8 mouse cellular contexts compared by ENCODE assay signal in genomic region chr10:76732881-76733676, GRCm38 (mm10). TPM values are rescaled to one million over a fixed set of nuclear protein-coding genes. Genes with fewer than 3 reads are reported as not detected.
DNase-seq lines count a peak whose midpoint lies in the region; ATAC-seq lines count a peak whose summit lies in the region.

No protein-coding gene starts in this region.

- H3K27ac ChIP-seq in intestine, embryonic 14.5 days (ENCODE audit: low read depth): peak overlapping the region; percentile 90
- no peak overlapping the region for H3K27ac ChIP-seq in midbrain, embryonic 12.5 days (replicated peaks)
- peak overlapping the region; percentile 91 for H3K27ac ChIP-seq in stomach, embryonic 16.5 days (ENCODE audit: low read length)

- DNase-seq in adrenal gland, adult (ENCODE audit: inconsistent age in 2 of 2, low spot score in 1 of 2): peak; percentile 71 to 81
- DNase-seq in adrenal gland, adult 8-10 months: no peak
- DNase-seq in embryo, embryonic 10.5 days (ENCODE audit: low spot score): peak; percentile 81
- peak; percentile 81 to 83 for DNase-seq in gastrocnemius, postnatal 36 days
- DNase-seq in intestine, embryonic 14.5 days (ENCODE audit: low spot score): peak; percentile 91
- DNase-seq in left cerebral cortex, postnatal 36 days (ENCODE audit: low spot score in 2 of 2): peak; percentile 70 to 71

- intact Hi-C loops in gastrocnemius, postnatal 36 days (cut with DNase I): no loop called here
- intact Hi-C loops in left cerebral cortex, postnatal 36 days (cut with DNase I): loop anchor here (5.0 kb wide), 2 partner anchors 181 to 201 kb away; partner anchors contain the start of gene Lss

- H3K4me2 ChIP-seq in intestine, embryonic 14.5 days (ENCODE audit: low read length): peak overlapping the region; percentile 30
- peak overlapping the region; percentile 23 for H3K4me2 ChIP-seq in midbrain, embryonic 12.5 days (replicated peaks)
- H3K4me2 ChIP-seq in stomach, embryonic 16.5 days (ENCODE audit: low read depth, low read length): peak overlapping the region; percentile 39

- H3K36me3 ChIP-seq in intestine, embryonic 14.5 days (ENCODE audit: control insufficient read depth, insufficient read depth, low read length): no peaks in the 10 kb centered on the region
- no peaks in the 10 kb centered on the region for H3K36me3 ChIP-seq in midbrain, embryonic 12.5 days
- H3K36me3 ChIP-seq in stomach, embryonic 16.5 days (ENCODE audit: control insufficient read depth, insufficient read depth, low read length): no peaks in the 10 kb centered on the region

- peaks cover 44% of the 10 kb centered on the region for H3K4me1 ChIP-seq in intestine, embryonic 14.5 days (replicated peaks; ENCODE audit: control insufficient read depth, insufficient read depth, low read length)
- peaks cover 11% of the 10 kb centered on the region; the same call in 1 of the 2 replicates for H3K4me1 ChIP-seq in midbrain, embryonic 12.5 days
- peaks cover 34% of the 10 kb centered on the region for H3K4me1 ChIP-seq in stomach, embryonic 16.5 days (ENCODE audit: control insufficient read depth, insufficient read depth, low read length)

- 7% methylated on average over 17 of the region's 17 CpGs for WGBS in intestine, embryonic 14.5 days
- WGBS in midbrain, embryonic 12.5 days: 17% methylated on average over 17 of the region's 17 CpGs
- WGBS in stomach, embryonic 16.5 days: 6% methylated on average over 17 of the region's 17 CpGs

- H3K9me3 ChIP-seq in intestine, embryonic 14.5 days (ENCODE audit: control insufficient read depth, low read length): no peaks in the 10 kb centered on the region
- H3K9me3 ChIP-seq in midbrain, embryonic 12.5 days: no peaks in the 10 kb centered on the region
- H3K9me3 ChIP-seq in stomach, embryonic 16.5 days (replicated peaks; ENCODE audit: control insufficient read depth, low read length): no peaks in the 10 kb centered on the region

- peak; percentile 83 for ATAC-seq in intestine, embryonic 14.5 days (replicated peaks; ENCODE audit: low FRiP score, low TSS enrichment, low read depth)
- no peak for ATAC-seq in midbrain, embryonic 12.5 days (ENCODE audit: low FRiP score, low read depth)
- peak; percentile 87 for ATAC-seq in stomach, embryonic 16.5 days (ENCODE audit: insufficient read depth, low FRiP score)

- H3K4me3 ChIP-seq in intestine, embryonic 14.5 days (ENCODE audit: low read depth, low read length): no peak overlapping the region; the same call in 1 of the 2 replicates
- H3K4me3 ChIP-seq in midbrain, embryonic 12.5 days: no peak overlapping the region
- H3K4me3 ChIP-seq in stomach, embryonic 16.5 days (replicated peaks; ENCODE audit: low read length): 0 out of 2 replicates have a peak overlapping the region, but pooled peaks have one; percentile 7

- peak overlapping the region; percentile 20 for H3K9ac ChIP-seq in intestine, embryonic 14.5 days (ENCODE audit: low read length)
- no peak overlapping the region for H3K9ac ChIP-seq in midbrain, embryonic 12.5 days (replicated peaks)
- H3K9ac ChIP-seq in stomach, embryonic 16.5 days (ENCODE audit: low read length): peak overlapping the region; percentile 64

- no peaks in the 10 kb centered on the region for H3K27me3 ChIP-seq in intestine, embryonic 14.5 days (replicated peaks; ENCODE audit: control insufficient read depth, insufficient read depth, low read length)
- H3K27me3 ChIP-seq in midbrain, embryonic 12.5 days: no peaks in the 10 kb centered on the region
- H3K27me3 ChIP-seq in stomach, embryonic 16.5 days (ENCODE audit: control insufficient read depth, insufficient read depth, low read length): no peaks in the 10 kb centered on the region

RNA-seq across cellular contexts. Expression of gene Col6a1, which starts 7.1 kb away (rescaled TPM):
- total RNA-seq in adrenal gland, adult 8-10 months (2022): 100 to 1,000 TPM; 163 to 254 (median 213) TPM
- 10 to 100 TPM; 65.2 to 82.0 TPM for total RNA-seq in gastrocnemius, postnatal 36 days (2021)
- polyA plus RNA-seq in intestine, embryonic 14.5 days (2014; fragmentation: Nextera tagmentation; extraction: Ambion mirVana): 309 and 317 TPM in 2 replicates
- 10 to 100 TPM; 31.3 to 57.3 TPM for total RNA-seq in left cerebral cortex, postnatal 36 days (2021)
- 25.8 and 33.3 TPM in 2 replicates for polyA plus RNA-seq in midbrain, embryonic 12.5 days (2016; fragmentation: Nextera tagmentation; extraction: Ambion mirVana)
- polyA plus RNA-seq in stomach, embryonic 16.5 days (2015; fragmentation: Nextera tagmentation; extraction: Ambion mirVana): 433 and 468 TPM in 2 replicates
